Mouse (Mus musculus) thymus, adult 2 months (tissue): ENCODE results near the gene Disp3.

Experiments used
- CTCF ChIP-seq: fragments of 200-500 bp; IDR thresholded peaks from 2 replicates; pipeline ENCODE4 v1.5.1; 2012; ENCODE audit warnings: mild to moderate bottlenecking, control low read depth, low read length, moderate library complexity, borderline replicate concordance; ENCODE audit not compliant: control insufficient read depth, poor library complexity, insufficient read depth; ENCODE audit errors: extremely low read depth
- POLR2A ChIP-seq: fragments of 200-500 bp; IDR thresholded peaks from 2 replicates; pipeline ENCODE4 v1.6.1; 2012; ENCODE audit warnings: mild to moderate bottlenecking, low read length, control low read depth, moderate library complexity; ENCODE audit not compliant: control insufficient read depth, poor library complexity, insufficient read depth; ENCODE audit errors: extremely low read depth

DNA sequence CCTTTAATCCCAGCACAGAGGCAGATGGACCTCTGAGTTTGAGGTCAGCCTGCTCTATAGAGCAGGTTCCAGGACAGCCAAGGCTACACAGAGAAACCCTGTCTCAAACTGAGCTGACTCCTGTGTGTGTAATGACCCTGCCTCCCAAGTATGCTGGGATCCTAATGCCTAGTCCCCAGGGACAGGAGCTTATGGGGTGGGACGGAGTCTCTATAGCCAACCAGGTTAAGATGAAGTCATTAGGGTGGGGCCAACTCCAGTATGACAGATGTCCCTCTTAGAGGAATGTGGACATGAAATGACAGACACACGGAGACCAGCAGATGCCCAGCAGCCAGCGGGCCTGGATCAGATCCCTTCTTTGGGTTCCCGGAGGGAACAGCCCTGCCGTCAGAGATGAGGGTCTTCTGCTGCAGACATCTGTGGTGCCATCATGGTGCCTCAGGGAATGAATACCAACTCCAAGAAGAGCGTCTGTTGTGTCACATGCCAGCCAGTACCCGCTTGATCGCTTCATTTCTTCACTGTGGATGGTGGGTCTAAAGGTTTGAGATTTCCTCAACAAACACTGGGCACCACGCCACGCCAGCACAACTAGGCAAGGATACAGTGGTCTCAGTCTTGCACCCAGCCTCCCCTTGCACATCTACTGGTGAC, 48.2 kb downstream of the Disp3 start:
- TF ChIP-seq CTCF (no peak), POLR2A (no peak)
